Mouse (Mus musculus) T-helper 17 cell (primary cell): ENCODE measurements around the gene H2bfm.
"Not testable (repeated sequence)": the region's sequence is repeated elsewhere in the genome, so short reads cannot be mapped to it uniquely, and the experiment has no call there.

Source experiments
- in situ Hi-C, 2 experiments: fragments of 300-600 bp; cut with MboI, MseI; formaldehyde crosslinking; loops; 1 replicate in 1 of 2; 2 replicates in 1 of 2; pipeline ENCODE4 v1.15.1; 2025; ENCODE audit warnings: high pct_unique_total_duplicates in 2 of 2

H2bfm gene

GRCm38 (mm10) chrX:136927031-136927430 lies at the start of gene H2bfm:
TSS of gene H2bfm (plus strand) at chrX:136927325.
- in situ Hi-C loops = no loop called here

GRCm38 (mm10) chrX:136895757-136896156 lies 31.4 kb upstream of the H2bfm start:
- in situ Hi-C loops = loop anchor here in 1 of 2 experiments (10.0 kb wide), 1 partner anchor 249 kb away; no protein-coding TSS in a partner anchor

- in situ Hi-C loops = no loop called here
Measured at GRCm38 (mm10) chrX:136904369-136904768, 22.8 kb upstream of the H2bfm start.

GRCm38 (mm10) chrX:136925863-136926262 lies 1.3 kb upstream of the H2bfm start:
- in situ Hi-C loops = no loop called here

GRCm38 (mm10) chrX:136937985-136938384 lies 10.9 kb downstream of the H2bfm start:
- in situ Hi-C loops = no loop called here

GRCm38 (mm10) chrX:136957583-136958279 lies 30.6 kb downstream of the H2bfm start:
- in situ Hi-C loops = not testable (repeated sequence)

- in situ Hi-C loops = not testable (repeated sequence)
Measured at GRCm38 (mm10) chrX:136958300-136958699, 31.2 kb downstream of the H2bfm start.

GRCm38 (mm10) chrX:136959688-136960087 lies 32.6 kb downstream of the H2bfm start:
- in situ Hi-C loops = no loop called here

- in situ Hi-C loops = not testable (repeated sequence)
Measured at GRCm38 (mm10) chrX:136975397-136975796, 48.3 kb downstream of the H2bfm start, which contains the start of gene Tmsb15b2. TSS of gene Tmsb15b2 (minus strand) at chrX:136975497.

GRCm38 (mm10) chrX:136976424-136977084 lies 49.4 kb downstream of the H2bfm start, which contains the start of the genes Tmsb15l and Tmsb15b1:
TSS of gene Tmsb15l (minus strand) at chrX:136976869.
TSS of gene Tmsb15b1 (minus strand) at chrX:136976874.
- in situ Hi-C loops = no loop called here
